Comparison of ENCODE assay signal across 1 mouse cellular context in the genomic region with DNA sequence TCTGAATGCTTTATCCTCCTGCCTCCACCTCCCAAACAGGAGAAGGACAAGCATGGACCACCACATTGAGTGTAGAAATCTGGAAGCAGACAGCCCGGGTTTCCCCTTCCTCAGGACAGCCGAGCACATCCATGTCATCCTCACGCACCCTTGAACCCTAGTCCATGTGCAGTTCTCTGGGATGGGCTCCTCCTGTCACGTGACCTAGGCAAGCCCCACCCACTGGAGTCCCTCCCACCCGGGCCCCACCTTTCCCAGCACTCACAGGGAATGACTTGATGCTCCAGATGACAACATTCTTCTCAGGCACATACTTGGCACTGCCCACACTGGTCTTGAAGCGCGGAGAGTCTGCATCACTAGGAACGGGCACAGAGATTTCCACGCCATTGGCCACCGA.
A peak's percentile ranks its signal among the peaks of the same experiment; 100 is the strongest.
TF ChIP-seq lines count a peak whose summit lies in the region.

No protein-coding gene starts in this region.

TF ChIP-seq in MEL, 35 proteins besides CTCF, POLR2A, EP300 and RAD21:
- TF ChIP-seq MYB (IDR thresholded peaks at IDR 0.05; ENCODE audit: low read depth, low read length) (no peak), USF1 (IDR thresholded peaks at IDR 0.05; ENCODE audit: low read depth, low read length) (peak; percentile 83), ZKSCAN1 (IDR thresholded peaks at IDR 0.05; ENCODE audit: low read depth, low read length) (no peak), MAZ (IDR thresholded peaks at IDR 0.05; ENCODE audit: low read depth, low read length) (no peak), ETS1 (IDR thresholded peaks at IDR 0.05; ENCODE audit: low read depth, low read length) (no peak), USF2 (IDR thresholded peaks at IDR 0.05; ENCODE audit: borderline replicate concordance in 1 of 2, insufficient read depth in 1 of 2, low read depth in 1 of 2, low read length in 2 of 2) (peak; percentile 21 to 48; a peak in 1 of 4 replicates), BHLHE40 (IDR thresholded peaks at IDR 0.05; ENCODE audit: borderline replicate concordance, low read depth, low read length) (peak; percentile 42; the same call in 1 of the 2 replicates)
